Mouse (Mus musculus): ENCODE data around the gene Cbx8. TPM values are rescaled to one million over a fixed set of nuclear protein-coding genes. Genes with fewer than 3 reads are reported as not detected.

The Cbx8 gene
- total RNA-seq, 2 experiments from 2014 or later: 3.6 to 5.6 TPM

DNA sequence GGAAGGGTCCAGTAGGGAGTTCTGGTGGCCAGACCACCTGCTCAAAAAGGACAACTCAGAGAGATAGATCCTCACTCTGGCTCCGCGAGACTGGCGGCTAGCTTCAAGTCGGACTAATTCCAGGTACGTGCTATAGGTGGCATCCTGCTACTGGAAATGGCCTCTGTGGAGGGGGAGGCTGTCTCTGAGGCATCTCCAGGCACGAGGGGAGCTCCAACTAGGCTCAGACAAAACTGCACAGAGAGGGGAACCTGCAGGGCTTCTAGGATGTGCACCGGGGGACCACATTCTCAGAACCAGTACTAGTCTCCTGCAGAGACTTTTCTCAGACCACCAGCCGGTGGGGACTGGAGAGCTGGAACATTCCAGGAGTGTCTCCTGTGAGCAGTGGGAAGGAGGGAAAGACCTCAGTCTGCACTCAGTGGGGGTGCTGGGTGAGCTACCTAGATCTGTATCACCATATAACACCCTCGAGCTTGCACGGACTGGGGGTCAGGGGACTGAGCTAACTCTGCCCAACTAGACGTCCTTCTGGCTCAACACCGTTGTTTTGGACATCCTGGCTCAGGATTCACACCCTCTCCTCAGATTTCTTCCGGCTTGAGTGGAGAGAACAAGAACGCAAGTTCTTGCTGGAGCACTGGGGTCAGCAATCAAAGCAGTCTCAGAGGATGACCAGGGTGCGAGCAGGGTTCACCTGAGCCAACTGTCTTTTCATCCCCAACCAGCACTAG lies 11.3 kb upstream of the Cbx8 start:
- no peak for ATAC-seq (ENCODE audit: poor library complexity, severe bottlenecking)

DNA sequence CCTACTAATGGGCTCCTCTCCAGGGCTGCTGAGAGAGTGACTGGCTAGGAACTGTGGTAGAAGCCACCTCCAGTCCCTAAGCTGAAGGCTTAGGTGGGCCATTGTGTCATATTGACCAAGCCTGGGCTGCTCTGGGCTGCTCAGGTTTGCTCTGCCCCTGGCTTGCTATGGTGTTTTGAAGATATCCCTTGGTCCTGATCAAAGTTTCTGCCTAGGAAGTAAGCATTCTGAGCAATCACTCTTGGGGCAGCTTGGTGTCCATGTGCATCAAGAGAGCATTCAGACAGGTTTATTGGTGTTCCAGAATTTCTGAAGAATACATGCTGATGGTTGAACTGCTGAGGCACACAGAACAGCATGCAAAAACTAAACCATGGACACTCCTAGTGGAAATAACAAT lies 10.7 kb upstream of the Cbx8 start:
- no peak for ATAC-seq (ENCODE audit: poor library complexity, severe bottlenecking)

DNA sequence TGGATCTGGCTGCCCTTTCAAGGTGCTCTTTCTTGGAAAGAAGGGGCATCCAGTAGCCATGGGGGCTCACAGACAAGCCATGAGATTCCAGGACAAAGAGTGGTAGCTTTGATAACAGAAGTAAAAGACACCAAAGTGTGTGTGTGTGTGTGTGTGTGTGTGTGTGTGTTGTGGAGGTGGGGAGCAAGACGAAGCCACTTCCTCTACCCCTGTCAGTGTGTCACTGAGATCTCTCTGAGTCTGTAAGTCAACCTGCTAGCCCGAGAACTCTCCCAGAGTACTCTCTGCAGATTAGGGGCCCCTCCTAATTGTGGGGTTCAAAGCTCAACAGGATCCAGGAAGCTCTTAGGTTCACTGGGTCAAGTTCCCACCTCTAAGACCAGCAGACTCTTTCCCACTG lies 9.6 kb upstream of the Cbx8 start:
- no peak for ATAC-seq (ENCODE audit: poor library complexity, severe bottlenecking)

DNA sequence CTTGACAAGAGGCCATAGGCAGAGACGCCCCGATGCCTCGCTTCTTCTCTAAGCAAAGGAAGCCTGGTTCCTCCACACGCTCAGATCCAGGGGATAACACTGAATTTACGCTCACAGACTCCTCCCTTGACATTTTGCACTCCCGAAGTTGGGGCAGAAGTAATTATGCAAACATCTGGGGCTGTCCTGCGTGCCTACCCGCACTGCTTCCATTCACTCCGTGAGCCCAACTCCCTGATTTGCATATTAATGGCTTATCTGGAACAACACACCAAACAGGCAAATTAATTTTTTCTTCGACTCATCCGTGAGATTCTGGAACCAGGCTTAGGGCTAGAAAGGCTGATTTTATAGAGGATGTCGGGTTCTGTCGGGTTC lies 7.4 kb upstream of the Cbx8 start:
- no peak for ATAC-seq (ENCODE audit: poor library complexity, severe bottlenecking)

DNA sequence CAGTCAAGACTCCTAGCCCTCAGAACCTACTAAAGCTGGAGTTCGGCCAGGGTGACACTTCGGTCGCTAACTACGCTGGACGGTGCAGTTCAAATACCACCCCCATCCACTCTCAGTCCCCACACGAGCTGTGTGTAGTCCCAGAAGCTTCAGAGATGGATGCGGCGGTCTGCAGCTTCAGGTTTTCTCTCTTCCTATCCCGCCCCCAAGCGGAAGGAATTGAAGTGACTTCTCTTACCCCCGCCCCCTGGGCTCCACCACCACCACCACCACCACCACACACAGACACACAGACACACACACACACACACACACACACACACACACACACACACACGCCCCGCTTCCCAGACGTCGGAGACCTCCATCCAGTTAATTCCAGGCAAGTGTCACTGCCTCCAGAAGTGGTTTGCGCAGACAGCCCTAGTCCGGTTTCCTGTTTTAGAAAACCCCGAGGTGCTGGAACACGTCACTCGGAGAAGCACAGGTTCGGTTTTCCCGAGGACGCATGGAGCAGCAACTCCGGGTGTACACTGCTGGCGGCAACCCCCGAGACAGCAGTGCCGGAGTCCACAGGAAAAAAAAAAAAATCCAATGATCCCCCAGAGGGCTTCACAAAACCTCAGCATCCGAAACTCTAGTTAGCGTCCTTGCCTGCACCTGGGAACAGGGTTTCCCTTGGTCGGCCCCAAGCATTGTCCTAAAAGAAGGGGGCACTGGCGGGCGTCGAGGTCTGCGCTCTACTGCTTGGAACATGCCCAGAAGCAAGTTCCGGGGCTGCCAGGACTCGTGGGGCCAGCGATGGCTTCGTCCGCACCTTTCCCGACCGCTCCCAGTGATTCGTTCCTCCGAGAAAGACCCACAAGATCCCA lies 6.7 kb upstream of the Cbx8 start:
- ATAC-seq (ENCODE audit: poor library complexity, severe bottlenecking): no peak

DNA sequence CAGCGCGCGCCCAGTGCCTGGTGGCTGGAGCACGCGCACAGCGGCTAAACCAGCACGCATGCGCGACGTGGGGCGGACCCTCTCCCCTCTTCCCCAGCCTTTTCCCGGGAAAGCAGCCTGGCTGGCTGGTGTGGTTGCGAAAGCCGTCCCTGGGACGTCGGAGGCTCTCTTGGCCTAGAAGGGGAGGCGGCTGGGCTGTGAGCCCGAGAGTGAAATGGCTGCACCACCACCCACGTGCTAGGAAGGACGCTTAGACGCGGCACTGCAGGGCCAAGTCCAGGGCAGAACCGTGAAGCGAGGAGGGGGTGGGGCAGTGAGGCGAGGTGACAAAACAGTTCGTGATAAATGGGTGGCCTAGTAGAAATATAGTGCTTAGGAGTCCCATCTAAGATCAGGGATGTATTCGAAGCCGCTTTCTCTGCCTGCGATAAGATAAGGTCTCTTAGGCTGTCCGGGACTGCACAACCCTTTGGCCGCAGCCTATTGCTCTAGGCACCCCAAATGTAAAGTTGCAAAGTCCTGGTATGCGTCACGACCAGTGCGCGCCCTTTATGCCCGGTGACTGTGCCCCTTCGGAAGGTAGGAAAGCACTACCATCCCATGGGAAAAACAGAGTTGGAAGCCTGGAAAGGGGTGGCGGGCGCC lies 6.0 kb upstream of the Cbx8 start:
- ATAC-seq (ENCODE audit: poor library complexity, severe bottlenecking): 0 out of 2 replicates have a peak, but pooled peaks have one; percentile 14

DNA sequence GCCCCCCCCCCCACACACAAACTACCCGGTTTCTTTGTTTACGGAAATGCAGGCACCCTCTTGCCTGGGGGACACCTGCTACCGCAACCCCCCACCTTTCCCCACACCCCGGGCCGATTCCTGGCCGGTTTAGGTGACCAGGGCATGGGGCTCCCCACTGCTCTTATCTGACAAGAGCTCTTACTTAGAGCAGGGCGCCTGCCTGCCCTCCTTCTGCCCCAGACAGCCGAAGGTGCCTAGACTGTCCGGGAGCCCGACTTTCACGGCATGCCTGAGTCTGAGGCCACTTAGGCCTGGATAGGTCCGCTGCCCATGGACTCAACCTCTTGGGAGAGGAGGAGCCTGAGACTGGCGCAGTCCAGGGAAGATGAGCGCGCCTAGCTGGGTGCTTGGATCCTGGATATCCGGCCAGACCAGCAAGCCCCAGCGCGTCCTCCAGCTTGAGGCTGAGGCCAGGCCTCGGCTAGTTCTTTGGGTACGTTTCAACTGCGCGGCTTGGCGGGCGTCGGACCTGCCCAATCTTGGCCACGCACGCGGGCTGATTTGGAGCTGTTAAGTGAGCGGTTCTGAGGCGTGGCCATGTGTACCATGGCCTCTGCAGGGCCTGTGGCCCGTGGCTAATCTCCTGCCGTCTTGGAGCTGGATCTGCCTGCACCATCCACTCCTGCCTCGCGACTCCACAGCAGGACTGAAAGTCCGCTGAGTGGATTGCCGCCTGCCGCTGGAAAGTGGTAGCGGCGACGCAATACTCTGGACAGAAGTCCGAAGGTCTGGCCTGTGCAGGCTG lies 4.0 kb upstream of the Cbx8 start:
- no peak for ATAC-seq (ENCODE audit: poor library complexity, severe bottlenecking)

DNA sequence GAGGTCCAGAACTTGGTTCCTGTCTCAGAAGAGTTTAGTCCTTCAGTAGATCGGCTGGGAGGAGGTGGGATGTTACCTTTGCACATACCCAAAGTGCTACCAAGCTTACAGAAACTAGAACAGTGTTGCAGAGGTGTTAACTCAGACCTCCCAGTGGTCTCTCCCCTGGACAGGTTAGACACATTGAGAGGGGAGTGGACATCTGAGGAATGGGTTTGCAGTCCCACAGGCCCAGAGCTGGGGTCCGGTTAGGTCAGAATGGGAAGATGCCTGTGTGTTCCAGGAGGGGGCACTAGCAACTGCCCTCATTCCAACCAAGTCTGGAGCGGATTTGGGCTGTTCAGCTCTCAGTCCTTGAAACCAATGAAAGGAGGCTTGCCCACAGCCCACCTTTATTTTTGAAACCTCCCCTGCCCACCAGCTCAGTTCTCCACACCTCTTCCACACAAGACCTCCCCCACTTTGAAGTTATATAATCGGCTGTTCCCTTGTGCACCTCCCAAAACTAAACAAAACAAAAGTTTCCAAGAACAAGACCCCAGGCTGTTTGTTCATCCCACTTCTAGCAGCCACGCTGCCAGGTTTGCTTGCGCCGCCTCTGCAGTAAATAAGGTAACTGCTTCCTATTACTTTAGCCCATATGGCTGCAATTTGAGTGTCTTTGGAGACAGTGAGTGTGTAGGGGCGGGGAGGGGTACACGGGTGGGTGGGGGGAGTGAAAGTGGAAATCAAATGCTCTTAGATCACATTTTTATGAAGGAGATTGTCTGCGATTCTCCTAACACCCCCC lies 3.2 kb upstream of the Cbx8 start:
- no peak for ATAC-seq (ENCODE audit: poor library complexity, severe bottlenecking)

DNA sequence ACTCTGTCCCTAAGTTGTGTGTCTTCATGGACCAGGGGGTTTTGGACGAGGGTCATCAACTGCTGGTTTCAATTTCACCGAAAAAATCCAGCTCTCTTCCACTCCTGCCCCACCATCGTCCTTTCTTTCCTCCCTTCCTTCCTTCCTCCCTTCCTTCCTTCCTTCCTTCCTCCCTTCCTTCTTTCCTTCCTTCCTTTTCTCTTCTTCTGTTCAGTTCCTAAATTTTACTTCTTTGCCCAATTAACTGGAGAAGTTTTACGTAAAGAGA lies 2.4 kb upstream of the Cbx8 start:
- no peak for ATAC-seq (ENCODE audit: poor library complexity, severe bottlenecking)

DNA sequence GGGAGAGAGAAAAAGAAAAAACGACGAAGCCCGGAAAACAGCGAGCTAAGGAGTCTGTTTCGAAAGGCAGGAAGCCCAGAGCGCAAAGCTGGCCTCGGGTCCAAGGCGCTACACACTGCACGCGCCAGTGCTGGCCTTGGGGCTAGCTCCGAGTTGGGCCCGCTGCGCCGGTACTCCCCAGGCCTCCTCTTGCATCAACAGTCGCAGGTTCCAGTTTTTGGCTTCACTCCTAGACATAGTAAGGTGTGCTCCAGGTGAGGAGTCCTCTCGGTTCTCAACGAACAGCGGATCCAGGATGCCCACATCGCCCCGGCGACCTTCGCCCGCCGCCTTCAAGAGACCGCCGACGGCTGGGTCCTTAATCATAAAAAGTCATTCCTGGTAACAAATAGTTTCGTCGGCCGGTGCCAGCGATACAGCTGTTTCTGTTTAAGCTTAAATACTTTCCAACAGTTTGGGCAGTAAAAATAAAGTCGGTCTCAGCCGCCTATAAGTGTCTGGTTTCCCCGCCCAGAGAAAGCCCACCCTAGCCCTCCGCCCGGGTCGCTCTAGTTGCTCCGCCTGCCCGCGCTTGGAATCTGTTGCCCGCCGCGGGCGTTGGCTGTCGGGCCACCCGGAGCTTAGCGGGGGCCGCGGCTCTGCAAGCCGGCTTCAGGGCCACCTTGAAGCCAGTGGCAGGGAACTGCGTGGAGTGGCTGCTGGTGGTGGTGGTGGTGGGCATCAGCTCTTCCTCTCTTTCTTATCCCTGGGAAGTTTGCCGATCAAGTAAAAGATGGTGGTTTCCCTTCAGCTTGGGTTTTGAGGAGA lies 1.9 kb upstream of the Cbx8 start:
- no peak for ATAC-seq (ENCODE audit: poor library complexity, severe bottlenecking)

DNA sequence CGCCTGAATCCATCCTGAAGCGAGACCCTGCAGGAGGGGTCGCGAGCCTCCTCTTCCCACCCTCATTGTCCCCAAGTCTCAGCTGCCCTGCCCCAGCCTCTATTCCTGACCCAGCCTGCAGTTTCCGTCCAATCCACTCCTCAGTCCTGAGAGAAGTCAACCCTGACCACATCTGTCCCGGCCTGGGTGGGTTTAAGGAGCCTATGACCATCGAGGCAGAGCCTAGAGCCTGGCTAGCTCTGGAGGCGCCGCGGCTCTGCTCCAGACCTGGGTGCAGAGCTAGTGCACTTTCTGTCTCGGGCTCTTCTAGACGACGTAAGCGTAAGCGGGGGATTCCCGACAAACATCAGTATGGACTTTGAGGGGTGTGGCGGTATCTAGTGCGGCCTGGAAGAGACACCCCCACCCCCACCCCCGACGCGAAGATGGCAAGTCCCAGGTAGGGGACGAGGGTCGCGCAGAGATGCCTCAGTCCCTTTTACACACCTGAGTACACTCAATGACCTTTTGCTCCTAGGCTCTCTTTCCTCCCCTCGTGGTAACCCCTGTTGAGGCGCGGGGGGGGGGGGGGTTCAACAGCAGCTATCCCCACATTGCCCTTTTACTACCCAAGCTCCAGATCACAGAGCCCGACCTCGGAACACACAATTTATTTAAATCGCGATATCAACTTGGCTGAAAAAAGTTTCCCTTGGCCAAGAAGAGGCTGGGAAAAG lies 1.1 kb upstream of the Cbx8 start:
- no peak for ATAC-seq (ENCODE audit: poor library complexity, severe bottlenecking)

DNA sequence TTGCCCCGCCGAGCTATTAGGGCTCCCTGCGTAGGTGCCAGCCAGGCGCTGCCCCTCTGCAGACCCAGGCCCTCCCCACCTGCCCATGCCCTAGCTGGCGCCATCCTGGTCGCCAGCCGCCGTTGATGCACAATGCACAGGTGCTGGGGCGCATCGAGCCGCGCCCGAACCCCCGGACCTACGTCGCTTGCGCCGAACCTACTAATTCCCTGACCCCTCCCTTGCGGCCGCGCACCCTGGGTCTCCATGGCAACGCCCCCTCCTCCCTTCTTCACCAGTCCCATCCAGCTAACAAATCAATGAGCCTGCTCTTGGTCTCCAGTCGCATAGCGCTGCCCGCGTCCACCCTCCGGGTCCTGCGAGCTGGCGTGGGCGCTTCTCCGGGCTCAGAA lies 552 bp upstream of the Cbx8 start:
- ATAC-seq (ENCODE audit: poor library complexity, severe bottlenecking): 0 out of 2 replicates have a peak, but pooled peaks have one; percentile 0

DNA sequence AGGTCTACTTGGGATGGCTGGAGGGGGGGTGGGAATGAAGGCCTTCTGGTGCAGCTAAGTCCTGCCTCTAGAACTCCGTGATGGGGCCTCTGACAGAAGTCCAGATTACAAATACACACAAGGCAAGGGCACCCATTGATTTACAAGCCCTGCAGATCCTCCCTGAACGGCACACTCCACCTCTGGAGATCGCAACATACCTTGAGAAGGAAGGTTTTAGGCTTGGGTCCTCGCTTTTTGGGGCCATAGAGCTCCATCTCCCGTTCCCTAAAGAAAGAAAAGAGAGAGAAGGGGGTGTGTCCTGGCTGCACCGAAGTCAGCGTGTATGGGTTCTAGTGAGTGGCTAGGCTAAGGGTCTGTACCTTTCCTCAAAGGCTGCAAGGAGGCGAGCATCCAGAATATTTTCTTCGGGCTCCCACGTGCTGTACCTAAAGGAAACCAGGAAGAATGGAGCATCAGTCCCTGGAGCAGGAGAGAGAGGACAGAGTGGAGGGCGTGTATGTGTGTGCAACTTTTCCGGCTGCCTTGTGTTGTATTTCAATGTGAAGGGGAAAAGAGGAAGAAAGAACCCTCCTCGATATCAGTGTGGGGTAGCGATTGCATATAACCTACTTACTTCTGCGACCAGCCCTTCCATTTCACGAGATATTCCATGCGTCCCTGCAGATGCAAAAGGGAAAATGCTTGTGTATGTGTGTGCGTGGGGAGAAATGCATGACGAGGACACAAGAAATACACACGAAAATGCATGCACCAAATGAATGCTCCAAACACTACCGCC lies 847 bp downstream of the Cbx8 start:
- 0 out of 2 replicates have a peak, but pooled peaks have one; percentile 17 for ATAC-seq (ENCODE audit: poor library complexity, severe bottlenecking)

DNA sequence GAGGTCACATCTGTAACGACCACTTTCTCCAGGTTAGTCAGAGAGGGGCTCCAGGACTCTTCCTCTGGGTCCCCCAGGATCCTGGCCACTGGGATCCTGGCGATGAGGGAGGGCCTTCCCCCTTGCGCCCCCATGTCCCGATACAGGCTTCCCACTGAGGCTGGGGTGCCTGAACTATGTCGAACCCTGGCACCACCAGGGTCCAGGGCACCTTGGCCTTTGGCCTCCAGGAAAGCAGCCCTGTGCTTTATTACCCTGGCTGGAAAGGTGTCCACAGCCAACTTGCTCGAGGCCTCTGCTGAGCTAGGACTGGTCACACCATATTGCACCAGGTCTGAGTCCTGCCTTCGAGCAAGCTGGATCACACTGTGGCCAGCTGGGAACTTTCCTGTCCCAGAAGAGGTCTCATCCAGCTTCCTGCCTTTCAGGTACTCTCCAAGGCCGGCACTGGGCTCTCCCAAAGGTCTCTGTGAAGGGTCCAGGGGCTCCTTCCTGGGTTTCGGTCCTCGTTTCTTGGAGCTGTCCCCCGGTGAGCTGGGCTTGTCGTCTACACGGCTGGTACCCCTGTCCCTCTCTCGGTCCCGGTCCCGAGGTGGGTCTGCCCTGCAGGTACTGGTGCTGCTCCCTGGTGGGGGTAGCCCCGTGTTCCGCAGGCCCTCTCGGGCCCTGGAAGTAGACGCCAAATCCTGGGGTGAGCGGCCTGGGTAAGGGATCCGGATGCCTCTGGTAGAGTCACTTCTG lies 1.9 kb downstream of the Cbx8 start:
- no peak for ATAC-seq (ENCODE audit: poor library complexity, severe bottlenecking)

DNA sequence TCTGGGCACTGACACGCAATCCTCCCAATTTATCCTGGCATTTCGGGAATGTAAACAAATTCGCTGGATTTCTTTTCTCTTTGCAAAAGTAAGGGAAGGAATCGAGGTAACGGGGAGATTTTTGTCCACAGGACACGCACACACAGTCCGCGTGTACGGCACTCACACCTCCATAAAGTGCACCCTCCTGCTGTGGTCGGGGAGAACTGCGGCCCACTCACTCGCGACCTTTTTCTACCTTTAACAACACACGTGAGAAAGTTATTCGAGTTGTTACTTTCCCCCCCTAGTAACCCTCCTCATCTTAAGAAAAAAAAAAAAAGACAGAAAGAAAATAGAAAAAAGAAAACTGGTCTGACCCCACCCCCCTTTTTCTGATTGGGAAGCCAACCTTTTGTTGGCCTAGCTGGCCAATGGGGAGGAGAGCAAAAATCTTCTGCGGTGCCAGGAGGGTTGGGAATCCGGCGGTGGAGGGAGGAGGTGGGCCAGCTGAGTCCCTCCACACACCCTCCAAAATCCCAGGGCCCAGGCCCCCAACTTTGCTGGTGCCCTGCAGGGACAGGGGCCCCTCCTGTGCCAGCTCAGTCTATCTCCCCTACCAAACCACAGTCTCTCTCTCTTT lies 2.9 kb downstream of the Cbx8 start:
- no peak for ATAC-seq (ENCODE audit: poor library complexity, severe bottlenecking)

DNA sequence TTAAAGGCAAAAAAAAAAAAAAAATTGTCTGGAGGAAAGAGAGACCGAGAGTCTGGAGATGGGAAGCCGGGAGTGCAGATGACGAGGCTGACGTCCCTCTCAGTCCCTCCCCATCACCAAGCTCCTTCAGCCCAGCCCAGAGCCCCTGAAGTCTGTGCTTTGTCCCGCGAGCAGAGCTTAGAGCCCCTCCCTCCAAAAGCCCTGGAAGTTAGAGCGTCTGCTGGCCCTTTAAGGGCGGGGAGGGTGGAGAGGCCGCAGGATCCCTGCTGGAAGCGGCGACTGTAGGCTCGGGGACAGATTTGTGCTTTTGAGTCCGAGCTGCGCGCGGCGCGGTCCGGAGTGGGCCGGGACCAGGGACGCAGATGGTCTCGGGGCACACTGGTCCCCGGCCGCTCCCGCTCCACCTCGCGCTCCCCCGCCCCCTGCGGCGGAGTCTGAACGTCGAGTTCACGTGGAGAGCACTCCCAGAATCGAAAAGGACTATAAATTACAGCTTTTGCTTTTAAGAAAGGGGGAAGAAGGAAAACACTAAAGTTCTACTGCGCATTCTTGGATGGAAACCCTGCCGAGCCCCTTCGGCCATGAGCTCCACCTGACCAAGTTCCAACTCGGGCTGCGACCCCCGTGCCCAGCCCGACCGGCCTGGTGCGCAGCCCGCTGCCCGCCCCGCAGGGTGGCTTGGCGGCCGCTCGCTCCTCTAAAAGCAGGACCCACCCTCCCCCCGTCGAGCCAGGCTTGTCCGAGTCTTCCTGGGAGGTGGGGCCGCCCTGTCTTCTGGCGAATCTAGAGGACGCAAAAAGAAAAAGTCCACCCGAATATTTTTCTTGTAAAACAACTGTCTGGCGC lies 3.6 kb downstream of the Cbx8 start:
- ATAC-seq (ENCODE audit: poor library complexity, severe bottlenecking): no peak
